Mouse (Mus musculus) stomach, postnatal 0 days (tissue): Measurements from ENCODE around the gene Txndc5. TPM values are rescaled to one million over a fixed set of nuclear protein-coding genes. Genes with fewer than 3 reads are reported as not detected.

Experiments
- ATAC-seq: fragments of 200-750 bp; cut with Nextera tagmentation; 2 replicates; pipeline ENCODE4 v1.8.0; 2017; ENCODE audit not compliant: low FRiP score, low TSS enrichment
- DNase-seq: peaks from one replicate; pipeline ENCODE4 v3.0.0-alpha.2; 2016; ENCODE audit warnings: low spot score
- H3K27ac ChIP-seq: fragments of 300-500 bp; sonication (generic); replicated peaks from 2 replicates; pipeline ENCODE4 v1.5.1; 2014; ENCODE audit warnings: mild to moderate bottlenecking, control low read depth
- H3K27me3 ChIP-seq: fragments of 300-500 bp; sonication (generic); 2 replicates; pipeline ENCODE4 v1.6.1; 2014; ENCODE audit warnings: low read length; ENCODE audit not compliant: control insufficient read depth, insufficient read depth
- H3K36me3 ChIP-seq: fragments of 300-500 bp; sonication (generic); 2 replicates; pipeline ENCODE4 v1.6.1; 2014; ENCODE audit warnings: low read length, mixed read lengths; ENCODE audit not compliant: control insufficient read depth, insufficient read depth
- H3K4me1 ChIP-seq: fragments of 300-500 bp; sonication (generic); replicated peaks from 2 replicates; pipeline ENCODE4 v1.6.1; 2014; ENCODE audit warnings: antibody characterized with exemption; ENCODE audit not compliant: control insufficient read depth, insufficient read depth
- H3K4me2 ChIP-seq: fragments of 300-500 bp; sonication (generic); replicated peaks from 2 replicates; pipeline ENCODE4 v1.6.1; 2014; ENCODE audit warnings: low read depth, mild to moderate bottlenecking, control low read depth, moderate library complexity
- H3K4me3 ChIP-seq: fragments of 300-500 bp; sonication (generic); 2 replicates; pipeline ENCODE4 v1.5.1; 2014; ENCODE audit warnings: low read depth, low read length, control low read depth
- H3K9ac ChIP-seq: fragments of 300-500 bp; sonication (generic); 2 replicates; pipeline ENCODE4 v1.6.1; 2014; ENCODE audit warnings: mild to moderate bottlenecking, low read length, control low read depth, mixed read lengths
- H3K9me3 ChIP-seq: fragments of 300-500 bp; sonication (generic); 2 replicates; pipeline ENCODE4 v1.6.1; 2016; ENCODE audit warnings: low read length; ENCODE audit not compliant: control insufficient read depth
- CTCF ChIP-seq: IDR thresholded peaks from 2 replicates; pipeline ENCODE4 v1.5.1; 2016; ENCODE audit warnings: antibody characterized with exemption, low read depth, mild to moderate bottlenecking, moderate library complexity
- EP300 ChIP-seq: optimal IDR thresholded peaks from 2 replicates; pipeline ENCODE3; 2016; ENCODE audit warnings: antibody characterized with exemption
- WGBS: fragments of 180-500 bp; shearing (Covaris S2); extraction: QIAGEN DNeasy Blood & Tissue Kit; methylation state at CpG from one replicate; pipeline ENCODE4 v1.1.7; 2014; 5-methylcytosine and 5-hydroxymethylcytosine counted together
- polyA plus RNA-seq: library from polyadenylated mRNA; unstranded; fragments of >200 nt; fragmentation: Nextera tagmentation; extraction: Ambion mirVana; gene quantifications from 2 replicates; pipeline ENCODE4 v1.2.1, GENCODE M21; 2015

Txndc5 gene
- polyA plus RNA-seq, 1 experiment from 2014 or later = 183 TPM

GRCm38 (mm10) chr13:38473497-38473896 is 55.1 kb downstream of the Txndc5 start:
- H3K4me3 ChIP-seq = no peak overlapping the region
- H3K4me1 ChIP-seq = no peaks in the 10 kb centered on the region
- no peak overlapping the region for H3K4me2 ChIP-seq
- H3K27me3 ChIP-seq = no peaks in the 10 kb centered on the region
- H3K9ac ChIP-seq = no peak overlapping the region
- no peaks in the 10 kb centered on the region for H3K36me3 ChIP-seq
- no peak for TF ChIP-seq EP300
- TF ChIP-seq CTCF = no peak
- H3K9me3 ChIP-seq = no peaks in the 10 kb centered on the region
- WGBS = 90% methylated on average over 6 of the region's 6 CpGs
- ATAC-seq (no peak), DNase-seq (no peak)
- no peak overlapping the region for H3K27ac ChIP-seq

GRCm38 (mm10) chr13:38472636-38473035 is 56.0 kb downstream of the Txndc5 start:
- H3K27me3 ChIP-seq = no peaks in the 10 kb centered on the region
- no peak overlapping the region for H3K9ac ChIP-seq
- no peak for TF ChIP-seq EP300
- no peak for TF ChIP-seq CTCF
- DNase-seq (no peak), ATAC-seq (no peak)
- H3K9me3 ChIP-seq = no peaks in the 10 kb centered on the region
- no peaks in the 10 kb centered on the region for H3K36me3 ChIP-seq
- H3K27ac ChIP-seq = no peak overlapping the region
- no peak overlapping the region for H3K4me2 ChIP-seq
- WGBS = 67% methylated on average over 4 of the region's 4 CpGs
- no peak overlapping the region for H3K4me3 ChIP-seq
- no peaks in the 10 kb centered on the region for H3K4me1 ChIP-seq

- H3K4me3 ChIP-seq = no peak overlapping the region
- no peak overlapping the region for H3K27ac ChIP-seq
- no peaks in the 10 kb centered on the region for H3K36me3 ChIP-seq
- no peaks in the 10 kb centered on the region for H3K27me3 ChIP-seq
- H3K9ac ChIP-seq = no peak overlapping the region
- no peaks in the 10 kb centered on the region for H3K9me3 ChIP-seq
- TF ChIP-seq CTCF = no peak
- TF ChIP-seq EP300 = no peak
- ATAC-seq (no peak), DNase-seq (no peak)
- H3K4me1 ChIP-seq = no peaks in the 10 kb centered on the region
- WGBS = 67% methylated on average over 5 of the region's 5 CpGs
- no peak overlapping the region for H3K4me2 ChIP-seq
Measured at GRCm38 (mm10) chr13:38470882-38471281, 57.7 kb downstream of the Txndc5 start.

DNA sequence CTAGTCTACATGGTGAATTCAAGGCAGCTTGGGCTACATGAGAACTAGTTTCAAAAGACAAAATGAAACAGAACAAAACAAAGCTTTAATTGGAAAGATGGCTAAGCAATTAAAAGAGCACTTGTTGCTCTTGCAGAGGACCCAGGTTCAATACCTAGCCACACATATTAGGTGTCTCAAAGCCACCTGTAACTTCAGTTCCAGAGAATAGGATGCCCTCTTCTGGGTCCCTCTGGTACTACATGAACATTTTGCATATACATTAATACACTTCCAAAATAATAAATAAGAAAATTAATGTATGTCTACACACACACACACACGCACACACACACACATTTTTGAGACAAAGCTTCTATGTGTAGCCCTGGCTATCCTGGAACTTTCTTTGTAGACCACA is 65.2 kb downstream of the Txndc5 start:
- H3K9me3 ChIP-seq = no peaks in the 10 kb centered on the region
- H3K4me2 ChIP-seq = no peak overlapping the region
- H3K27ac ChIP-seq = no peak overlapping the region
- H3K36me3 ChIP-seq = no peaks in the 10 kb centered on the region
- TF ChIP-seq EP300 = no peak
- peak; percentile 46 for TF ChIP-seq CTCF
- ATAC-seq (no peak), DNase-seq (no peak)
- no peaks in the 10 kb centered on the region for H3K27me3 ChIP-seq
- whole genome bisulfite sequencing = 81% methylated on average over 1 of the region's 1 CpGs
- H3K4me1 ChIP-seq = no peaks in the 10 kb centered on the region
- H3K4me3 ChIP-seq = no peak overlapping the region
- no peak overlapping the region for H3K9ac ChIP-seq

DNA sequence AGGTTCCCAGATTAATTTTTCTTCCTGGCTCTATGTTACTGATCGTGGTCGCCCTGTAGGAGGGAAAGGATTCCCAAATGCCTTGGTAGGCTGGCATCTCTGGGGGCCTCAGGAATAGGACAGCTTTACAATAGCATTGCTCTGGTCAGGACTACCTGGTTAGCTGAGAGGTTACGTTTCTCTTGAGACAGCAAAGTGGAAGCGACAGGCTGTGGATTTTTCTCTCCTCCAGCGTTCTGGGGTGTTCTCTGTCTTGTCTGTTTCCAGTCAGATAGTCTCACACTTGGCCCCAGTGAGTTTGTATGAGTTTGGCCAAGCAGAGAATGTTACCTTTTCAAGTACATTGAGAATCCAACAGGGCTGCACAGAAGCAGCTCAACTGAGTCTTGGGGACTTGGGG is 77.2 kb downstream of the Txndc5 start:
- H3K27ac ChIP-seq = no peak overlapping the region
- H3K9ac ChIP-seq = no peak overlapping the region
- 89% methylated on average over 5 of the region's 5 CpGs for WGBS
- TF ChIP-seq EP300 (no peak), CTCF (no peak)
- no peak overlapping the region for H3K4me2 ChIP-seq
- H3K4me1 ChIP-seq = no peaks in the 10 kb centered on the region
- no peak for ATAC-seq
- H3K36me3 ChIP-seq = no peaks in the 10 kb centered on the region
- no peak for DNase-seq
- no peaks in the 10 kb centered on the region for H3K27me3 ChIP-seq
- no peak overlapping the region for H3K4me3 ChIP-seq
- no peaks in the 10 kb centered on the region for H3K9me3 ChIP-seq

Other genes starting within 250 kb of the Txndc5 start
- 1.6 and 1.7 TPM in 2 replicates for gene Bmp6, start 183.7 kb downstream of the Txndc5 start, polyA plus RNA-seq
- gene Bloc1s5, start 106.3 kb upstream of the Txndc5 start, polyA plus RNA-seq = 12.2 and 12.5 TPM in 2 replicates
- 24.5 and 25.6 TPM in 2 replicates for gene Eef1e1, start 130.2 kb upstream of the Txndc5 start, polyA plus RNA-seq